Mouse (Mus musculus) neural tube, embryonic 11.5 days (tissue): Measurements from ENCODE around the gene Gfap. TPM values are rescaled to one million over a fixed set of nuclear protein-coding genes. Genes with fewer than 3 reads are reported as not detected.

Source experiments
- ATAC-seq: fragments of 200-750 bp; cut with Nextera tagmentation; 2 replicates; pipeline ENCODE4 v1.8.0; 2017; ENCODE audit warnings: moderate number of reproducible peaks, mild to moderate bottlenecking, moderate TSS enrichment, moderate library complexity; ENCODE audit not compliant: insufficient read depth, low FRiP score, low TSS enrichment
- DNase-seq: peaks from one replicate; pipeline ENCODE4 v3.0.0-alpha.2; 2015; ENCODE audit warnings: low spot score
- H3K27ac ChIP-seq: fragments of 300-500 bp; sonication (generic); 2 replicates; pipeline ENCODE4 v1.5.1; 2014; ENCODE audit warnings: low read depth, mild to moderate bottlenecking, low read length
- H3K27me3 ChIP-seq: fragments of 300-500 bp; sonication (generic); 2 replicates; pipeline ENCODE4 v1.6.1; 2014; ENCODE audit warnings: mild to moderate bottlenecking, low read length, mixed read lengths; ENCODE audit not compliant: control insufficient read depth, insufficient read depth
- H3K36me3 ChIP-seq: fragments of 300-500 bp; sonication (generic); 2 replicates; pipeline ENCODE4 v1.6.1; 2014; ENCODE audit warnings: mild to moderate bottlenecking, low read length, moderate library complexity, mixed read lengths; ENCODE audit not compliant: control insufficient read depth, insufficient read depth
- H3K4me1 ChIP-seq: fragments of 300-500 bp; sonication (generic); 2 replicates; pipeline ENCODE4 v1.6.1; 2014; ENCODE audit warnings: low read length, mixed read lengths; ENCODE audit not compliant: control insufficient read depth, insufficient read depth
- H3K4me2 ChIP-seq: fragments of 300-500 bp; sonication (generic); 2 replicates; pipeline ENCODE4 v1.6.1; 2014; ENCODE audit warnings: low read depth, mild to moderate bottlenecking, moderate library complexity
- H3K4me3 ChIP-seq: fragments of 300-500 bp; sonication (generic); 2 replicates; pipeline ENCODE4 v1.5.1; 2014; ENCODE audit warnings: low read depth, low read length
- H3K9ac ChIP-seq: fragments of 300-500 bp; sonication (generic); 2 replicates; pipeline ENCODE4 v1.6.1; 2014; ENCODE audit warnings: mild to moderate bottlenecking, low read length
- H3K9me3 ChIP-seq: fragments of 300-500 bp; sonication (generic); 2 replicates; pipeline ENCODE4 v1.6.1; 2016; ENCODE audit warnings: low read length; ENCODE audit not compliant: control insufficient read depth
- WGBS: fragments of 180-500 bp; shearing (Covaris S2); extraction: QIAGEN DNeasy Blood & Tissue Kit; methylation state at CpG from one replicate; pipeline ENCODE4 v1.1.7; 2014; 5-methylcytosine and 5-hydroxymethylcytosine counted together
- polyA plus RNA-seq: library from polyadenylated mRNA; unstranded; fragments of >200 nt; fragmentation: Nextera tagmentation; extraction: Ambion mirVana; gene quantifications from 2 replicates; pipeline ENCODE4 v1.2.1, GENCODE M21; 2014

The Gfap gene
- polyA plus RNA-seq, 1 experiment from 2014 or later, result 0.20 TPM

- WGBS, result 60% methylated on average over 3 of the region's 3 CpGs
- Histone ChIP-seq H3K4me1 (peaks cover 12% of the 10 kb centered on the region; the same call in 1 of the 2 replicates), H3K36me3 (no peaks in the 10 kb centered on the region), H3K4me2 (no peak overlapping the region), H3K27ac (no peak overlapping the region), H3K27me3 (peaks cover 3% of the 10 kb centered on the region; the same call in 1 of the 2 replicates), H3K9me3 (no peaks in the 10 kb centered on the region), H3K9ac (no peak overlapping the region), H3K4me3 (no peak overlapping the region)
- no peak for ATAC-seq
- peak; percentile 53 for DNase-seq
Observed at GRCm38 (mm10) chr11:102937529-102938182, 36.9 kb upstream of the Gfap start.

GRCm38 (mm10) chr11:102936272-102936671, 35.6 kb upstream of the Gfap start:
- H3K9me3 ChIP-seq, result no peaks in the 10 kb centered on the region
- H3K27me3 ChIP-seq, result peaks cover under 1% of the 10 kb centered on the region; the same call in 1 of the 2 replicates
- peaks cover 12% of the 10 kb centered on the region; the same call in 1 of the 2 replicates for H3K4me1 ChIP-seq
- H3K9ac ChIP-seq, result no peak overlapping the region
- no peak overlapping the region for H3K4me3 ChIP-seq
- ATAC-seq (no peak), DNase-seq (no peak)
- H3K36me3 ChIP-seq, result no peaks in the 10 kb centered on the region
- 25% methylated on average over 4 of the region's 4 CpGs for whole genome bisulfite sequencing
- H3K4me2 ChIP-seq, result no peak overlapping the region
- H3K27ac ChIP-seq, result no peak overlapping the region

GRCm38 (mm10) chr11:102930672-102931071, 30.0 kb upstream of the Gfap start:
- 95% methylated on average over 10 of the region's 10 CpGs for WGBS
- Histone ChIP-seq H3K27ac (no peak overlapping the region), H3K4me3 (no peak overlapping the region), H3K4me2 (no peak overlapping the region), H3K4me1 (no peaks in the 10 kb centered on the region), H3K9me3 (no peaks in the 10 kb centered on the region), H3K27me3 (no peaks in the 10 kb centered on the region), H3K36me3 (no peaks in the 10 kb centered on the region), H3K9ac (no peak overlapping the region)
- ATAC-seq (no peak), DNase-seq (no peak)

- Histone ChIP-seq H3K9me3 (no peaks in the 10 kb centered on the region), H3K27me3 (no peaks in the 10 kb centered on the region), H3K4me3 (peak overlapping the region; percentile 64), H3K36me3 (peaks cover 3% of the 10 kb centered on the region), H3K4me2 (peak overlapping the region; percentile 45), H3K9ac (peak overlapping the region; percentile 60), H3K4me1 (peaks cover 2% of the 10 kb centered on the region; the same call in 1 of the 2 replicates), H3K27ac (peak overlapping the region; percentile 86)
- peak; percentile 20; the same call in 1 of the 2 replicates for ATAC-seq
- 2% methylated on average over 10 of the region's 10 CpGs for WGBS
- DNase-seq, result no peak
Observed at GRCm38 (mm10) chr11:102925351-102925717, 24.6 kb upstream of the Gfap start.

- Histone ChIP-seq H3K36me3 (peaks cover 3% of the 10 kb centered on the region), H3K4me3 (peak within 1 kb of the TSS; percentile 64), H3K9ac (peak within 1 kb of the TSS; percentile 60), H3K4me2 (peak within 1 kb of the TSS; percentile 45), H3K4me1 (peaks cover 2% of the 10 kb centered on the region; the same call in 1 of the 2 replicates), H3K27ac (peak within 1 kb of the TSS; percentile 86), H3K27me3 (no peaks in the 10 kb centered on the region), H3K9me3 (no peaks in the 10 kb centered on the region)
- ATAC-seq (peak; percentile 81), DNase-seq (peak; percentile 97)
- WGBS, result under 1% methylated on average over 62 of the region's 62 CpGs
Observed at GRCm38 (mm10) chr11:102924557-102925350, 24.0 kb upstream of the Gfap start, which contains the start of gene Kif18b. Gene Kif18b (minus strand): TSS chr11:102925124.

- Histone ChIP-seq H3K9ac (no peak overlapping the region), H3K4me1 (peaks cover 2% of the 10 kb centered on the region; the same call in 1 of the 2 replicates), H3K9me3 (no peaks in the 10 kb centered on the region), H3K27me3 (no peaks in the 10 kb centered on the region), H3K36me3 (peaks cover 3% of the 10 kb centered on the region), H3K27ac (no peak overlapping the region), H3K4me2 (no peak overlapping the region), H3K4me3 (no peak overlapping the region)
- DNase-seq, result no peak
- WGBS, result 85% methylated on average over 6 of the region's 6 CpGs
- no peak for ATAC-seq
Observed at GRCm38 (mm10) chr11:102921491-102921890, 20.8 kb upstream of the Gfap start.

- no peak overlapping the region for H3K4me3 ChIP-seq
- DNase-seq, result no peak
- no peak overlapping the region for H3K9ac ChIP-seq
- no peaks in the 10 kb centered on the region for H3K27me3 ChIP-seq
- H3K4me2 ChIP-seq, result no peak overlapping the region
- H3K4me1 ChIP-seq, result peaks cover 2% of the 10 kb centered on the region; the same call in 1 of the 2 replicates
- 91% methylated on average over 4 of the region's 4 CpGs for WGBS
- ATAC-seq, result no peak
- H3K27ac ChIP-seq, result no peak overlapping the region
- no peaks in the 10 kb centered on the region for H3K9me3 ChIP-seq
- H3K36me3 ChIP-seq, result peaks cover 17% of the 10 kb centered on the region
Observed at GRCm38 (mm10) chr11:102918077-102918476, 17.4 kb upstream of the Gfap start.

- H3K36me3 ChIP-seq, result peaks cover 18% of the 10 kb centered on the region
- ATAC-seq, result no peak
- 96% methylated on average over 9 of the region's 9 CpGs for WGBS
Observed at GRCm38 (mm10) chr11:102915380-102915779, 14.7 kb upstream of the Gfap start.

More at GRCm38 (mm10) chr11:102915380-102915779, 14.7 kb upstream of the Gfap start:
- Histone ChIP-seq H3K4me3 (no peak overlapping the region), H3K4me1 (no peaks in the 10 kb centered on the region), H3K4me2 (no peak overlapping the region), H3K27me3 (no peaks in the 10 kb centered on the region), H3K27ac (no peak overlapping the region), H3K9ac (no peak overlapping the region), H3K9me3 (no peaks in the 10 kb centered on the region)
- DNase-seq, result no peak
